Mouse (Mus musculus) limb, embryonic 14.5 days (tissue): Measurements from ENCODE around the gene Rgs6. TPM values are rescaled to one million over a fixed set of nuclear protein-coding genes. Genes with fewer than 3 reads are reported as not detected.

ENCODE experiments used
- ATAC-seq: fragments of 200-750 bp; cut with Nextera tagmentation; 2 replicates; pipeline ENCODE4 v1.8.0; 2017; ENCODE audit warnings: low read depth, moderate number of reproducible peaks, moderate TSS enrichment; ENCODE audit not compliant: low FRiP score
- DNase-seq: peaks from one replicate; pipeline ENCODE4 v3.0.0-alpha.2; 2015; ENCODE audit warnings: low spot score
- H3K27ac ChIP-seq: fragments of 300-500 bp; sonication (generic); replicated peaks from 2 replicates; pipeline ENCODE4 v1.5.1; 2014; ENCODE audit warnings: low read depth, mild to moderate bottlenecking, low read length, moderate library complexity, mixed read lengths
- H3K27me3 ChIP-seq: fragments of 300-500 bp; sonication (generic); 2 replicates; pipeline ENCODE4 v1.6.1; 2014; ENCODE audit warnings: low read length, mixed read lengths; ENCODE audit not compliant: control insufficient read depth, insufficient read depth
- H3K36me3 ChIP-seq: fragments of 300-500 bp; sonication (generic); 2 replicates; pipeline ENCODE4 v1.6.1; 2014; ENCODE audit warnings: mild to moderate bottlenecking, low read length, moderate library complexity, mixed read lengths; ENCODE audit not compliant: control insufficient read depth, insufficient read depth
- H3K4me1 ChIP-seq: fragments of 300-500 bp; sonication (generic); 2 replicates; pipeline ENCODE4 v1.6.1; 2014; ENCODE audit warnings: antibody characterized with exemption, low read length, mixed read lengths; ENCODE audit not compliant: control insufficient read depth, insufficient read depth
- H3K4me2 ChIP-seq: fragments of 300-500 bp; sonication (generic); replicated peaks from 2 replicates; pipeline ENCODE4 v1.6.1; 2014; ENCODE audit warnings: low read depth, mild to moderate bottlenecking, low read length, moderate library complexity; ENCODE audit not compliant: severe bottlenecking
- H3K4me3 ChIP-seq: fragments of 300-500 bp; sonication (generic); replicated peaks from 2 replicates; pipeline ENCODE4 v1.5.1; 2014; ENCODE audit warnings: low read length
- H3K9ac ChIP-seq: fragments of 300-500 bp; sonication (generic); 2 replicates; pipeline ENCODE4 v1.6.1; 2014; ENCODE audit warnings: mild to moderate bottlenecking, low read depth, low read length, moderate library complexity; ENCODE audit not compliant: severe bottlenecking
- H3K9me3 ChIP-seq: fragments of 300-500 bp; sonication (generic); 2 replicates; pipeline ENCODE4 v1.6.1; 2016; ENCODE audit warnings: low read length; ENCODE audit not compliant: control insufficient read depth
- POLR2A ChIP-seq: fragments of 200-500 bp; IDR thresholded peaks from 2 replicates; pipeline ENCODE4 v1.8.0; 2012; ENCODE audit warnings: inconsistent platforms, mild to moderate bottlenecking, moderate library complexity, borderline replicate concordance; ENCODE audit not compliant: insufficient read depth, insufficient read length; ENCODE audit errors: extremely low read depth
- WGBS: fragments of 180-500 bp; shearing (Covaris S2); extraction: QIAGEN DNeasy Blood & Tissue Kit; methylation state at CpG from one replicate; pipeline ENCODE4 v1.1.7; 2014; 5-methylcytosine and 5-hydroxymethylcytosine counted together
- polyA plus RNA-seq, 2 experiments: library from polyadenylated mRNA; depleted of rRNA in 1 of 2; stranded (reverse) in 1 of 2; unstranded in 1 of 2; fragments of >200 nt; fragmentation: Nextera tagmentation in 1 of 2; extraction: Ambion mirVana in 1 of 2; gene quantifications; 2 replicates each; pipeline versions ENCODE4 v1.2.1 to v1.2.3; 2012 to 2014

The Rgs6 gene
- polyA plus RNA-seq, 2 experiments: 1.2 to 1.5 TPM

DNA sequence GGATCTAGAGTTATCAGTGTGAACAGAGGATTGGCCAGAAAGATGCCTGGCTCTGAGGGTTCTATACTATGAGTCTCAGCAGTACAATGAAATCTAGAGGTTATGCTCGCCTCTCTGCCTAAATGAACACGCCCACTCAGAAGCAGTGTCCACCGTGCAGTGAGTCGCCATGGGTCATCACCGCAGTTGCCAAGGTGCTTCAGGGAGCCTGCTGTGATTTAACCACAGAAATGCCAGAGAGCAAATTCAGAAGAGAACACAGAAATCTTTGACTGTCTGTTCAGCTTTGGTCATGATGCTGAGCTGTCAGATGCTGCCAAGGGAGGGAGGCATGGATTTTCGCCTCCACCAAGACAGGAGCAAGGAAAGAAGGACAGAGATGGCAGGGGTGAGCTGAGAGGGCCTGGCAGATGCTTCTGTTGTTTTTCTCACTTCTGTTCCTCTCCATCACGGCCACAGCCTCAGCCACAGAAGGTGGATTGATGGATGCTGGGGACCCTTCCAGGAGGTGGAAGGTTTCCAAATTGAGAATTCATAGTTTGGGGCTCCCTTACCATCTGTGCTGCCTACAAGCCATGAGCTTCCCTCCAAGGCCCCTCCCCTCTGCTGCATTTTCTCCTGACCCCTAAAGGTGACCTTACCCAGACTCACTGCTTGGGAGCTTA, 445.2 kb downstream of the Rgs6 start:
- DNase-seq: no peak
- TF ChIP-seq POLR2A: no peak
- 74% methylated on average over 7 of the region's 7 CpGs for WGBS

DNA sequence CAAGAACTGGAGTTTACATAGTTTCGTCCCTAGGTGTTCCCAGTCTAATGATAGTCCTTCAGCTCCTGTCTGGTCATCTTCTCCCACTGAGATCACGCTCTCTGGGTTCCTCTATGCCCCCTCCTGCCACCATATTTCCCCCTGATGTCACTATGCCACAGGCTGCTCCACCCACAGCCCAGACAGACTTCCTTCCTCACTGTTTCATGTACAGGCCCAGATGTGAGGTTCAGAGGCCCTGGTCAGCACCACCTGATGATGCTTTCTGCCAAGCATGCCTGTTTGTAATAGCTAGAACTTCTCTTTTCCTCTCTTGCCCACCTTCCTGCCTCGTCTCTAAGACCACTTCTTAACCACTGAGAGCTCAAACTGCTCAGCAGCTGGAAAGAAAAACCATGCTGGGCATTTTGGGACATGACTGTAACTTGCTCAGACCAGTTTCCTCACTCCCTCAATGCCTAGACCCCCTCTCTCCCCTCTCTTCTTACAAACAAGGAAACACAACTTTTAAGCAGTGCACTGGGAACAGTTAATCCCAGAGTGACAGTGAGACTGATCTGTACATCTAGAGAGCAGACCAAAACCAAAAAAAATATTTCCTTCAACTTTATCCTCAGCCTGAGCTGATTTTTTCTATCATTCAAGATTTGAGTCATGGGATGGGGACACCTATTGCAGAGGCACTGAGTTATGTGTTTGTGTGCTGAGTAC, 446.9 kb downstream of the Rgs6 start:
- Histone ChIP-seq H3K36me3 (no peaks in the 10 kb centered on the region), H3K4me3 (no peak overlapping the region), H3K9me3 (no peaks in the 10 kb centered on the region), H3K4me1 (peaks cover 6% of the 10 kb centered on the region; the same call in 1 of the 2 replicates), H3K27me3 (no peaks in the 10 kb centered on the region), H3K9ac (no peak overlapping the region), H3K27ac (no peak overlapping the region), H3K4me2 (no peak overlapping the region)
- WGBS: 74% methylated on average over 3 of the region's 3 CpGs
- TF ChIP-seq POLR2A: no peak
- no peak for DNase-seq
- ATAC-seq: no peak

More for the DNA sequence above, 445.2 kb downstream of the Rgs6 start:
- Histone ChIP-seq H3K4me2 (no peak overlapping the region), H3K9me3 (no peaks in the 10 kb centered on the region), H3K4me3 (no peak overlapping the region), H3K9ac (no peak overlapping the region), H3K27ac (no peak overlapping the region), H3K4me1 (peaks cover 6% of the 10 kb centered on the region; the same call in 1 of the 2 replicates), H3K36me3 (no peaks in the 10 kb centered on the region), H3K27me3 (no peaks in the 10 kb centered on the region)
- no peak for ATAC-seq

DNA sequence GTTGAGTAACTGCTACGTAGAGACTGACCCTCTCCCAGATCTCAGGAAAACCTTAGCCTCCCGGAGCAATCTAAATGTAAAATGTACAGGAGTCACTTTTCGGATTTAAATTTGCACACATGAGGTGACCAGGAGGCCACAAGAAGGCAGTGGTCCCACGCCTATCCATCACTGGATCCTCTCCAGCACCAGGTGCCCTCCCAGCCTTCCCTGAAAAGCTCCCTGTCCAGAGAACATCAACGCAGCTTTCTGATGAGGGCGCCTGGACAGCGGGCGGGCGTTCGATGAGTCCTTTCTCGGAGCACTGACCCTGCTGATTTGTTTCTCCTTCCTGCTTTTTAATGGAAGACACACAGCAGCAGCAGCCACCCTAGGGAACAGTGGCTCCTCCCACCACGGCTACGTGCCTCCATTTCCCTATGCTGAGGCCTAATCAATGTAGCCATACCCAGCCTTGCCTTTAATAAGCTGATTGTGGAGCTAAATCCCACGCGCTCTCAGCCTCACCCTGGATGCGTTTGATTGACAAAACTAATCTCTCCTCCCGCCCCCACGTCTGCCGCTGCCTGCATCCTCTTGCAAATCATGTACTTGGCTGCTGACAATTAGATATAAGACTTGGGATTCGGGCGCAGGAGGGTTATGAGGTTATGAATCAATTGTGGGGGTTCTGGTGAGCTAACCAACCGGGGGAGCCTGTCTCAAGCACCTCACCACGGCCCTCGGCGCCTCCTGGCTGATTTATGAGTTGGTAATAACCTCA, 449.9 kb downstream of the Rgs6 start:
- H3K27ac ChIP-seq: no peak overlapping the region
- ATAC-seq (no peak), DNase-seq (no peak)
- no peaks in the 10 kb centered on the region for H3K9me3 ChIP-seq
- H3K9ac ChIP-seq: no peak overlapping the region
- peaks cover 6% of the 10 kb centered on the region; the same call in 1 of the 2 replicates for H3K4me1 ChIP-seq
- no peaks in the 10 kb centered on the region for H3K36me3 ChIP-seq
- WGBS: 65% methylated on average over 25 of the region's 25 CpGs
- TF ChIP-seq POLR2A: no peak
- H3K27me3 ChIP-seq: no peaks in the 10 kb centered on the region
- no peak overlapping the region for H3K4me2 ChIP-seq
- H3K4me3 ChIP-seq: no peak overlapping the region

DNA sequence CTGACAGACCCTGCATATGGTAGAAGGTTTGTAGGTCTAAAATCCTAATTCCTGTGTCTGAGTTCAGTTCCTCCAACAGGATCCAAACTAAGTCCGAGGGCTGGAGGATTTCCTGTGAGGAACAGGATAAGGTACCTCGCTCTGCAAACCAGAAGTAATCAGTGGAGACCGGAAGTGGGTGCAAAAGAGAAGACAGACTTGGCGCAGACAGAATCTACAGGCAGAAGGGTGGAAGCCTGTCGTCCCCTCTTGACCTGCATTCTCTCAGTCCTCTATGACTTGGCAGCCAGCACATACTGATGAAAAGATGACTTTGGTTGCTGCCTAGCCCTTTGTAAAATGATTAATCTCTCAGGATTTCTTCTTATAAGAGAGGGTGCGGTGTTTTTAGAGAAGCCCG, 450.7 kb downstream of the Rgs6 start:
- Histone ChIP-seq H3K36me3 (no peaks in the 10 kb centered on the region), H3K9ac (no peak overlapping the region), H3K27me3 (no peaks in the 10 kb centered on the region), H3K4me1 (peaks cover 6% of the 10 kb centered on the region; the same call in 1 of the 2 replicates), H3K4me3 (no peak overlapping the region), H3K9me3 (no peaks in the 10 kb centered on the region), H3K27ac (no peak overlapping the region), H3K4me2 (no peak overlapping the region)
- TF ChIP-seq POLR2A: no peak
- WGBS: 68% methylated on average over 7 of the region's 7 CpGs
- DNase-seq (no peak), ATAC-seq (no peak)

DNA sequence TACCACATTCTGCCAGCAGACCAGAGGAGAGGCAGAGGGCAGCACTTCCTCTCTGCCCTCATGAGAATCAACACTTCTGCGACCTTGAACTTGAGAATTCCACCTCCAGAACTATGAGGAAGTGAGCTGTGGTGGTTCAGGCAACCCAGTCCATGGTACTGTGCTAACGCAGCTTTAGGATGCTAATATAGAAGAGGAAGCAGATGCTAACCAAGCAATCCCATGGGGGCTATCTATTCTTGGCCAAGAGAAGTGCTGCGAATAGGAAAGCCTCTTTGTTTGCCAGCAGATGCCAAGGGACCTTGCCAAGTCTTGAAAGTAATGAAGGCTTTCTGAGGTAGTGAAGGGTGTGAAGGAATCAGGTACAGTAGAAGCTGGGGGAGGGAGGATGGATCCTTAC, 451.8 kb downstream of the Rgs6 start:
- WGBS: 57% methylated on average over 3 of the region's 3 CpGs

More for the DNA sequence above, 451.8 kb downstream of the Rgs6 start:
- DNase-seq (peak; percentile 28), ATAC-seq (no peak)
- Histone ChIP-seq H3K27ac (no peak overlapping the region), H3K4me3 (no peak overlapping the region), H3K4me2 (no peak overlapping the region), H3K9ac (no peak overlapping the region), H3K9me3 (no peaks in the 10 kb centered on the region), H3K4me1 (peaks cover 6% of the 10 kb centered on the region; the same call in 1 of the 2 replicates), H3K27me3 (no peaks in the 10 kb centered on the region), H3K36me3 (no peaks in the 10 kb centered on the region)
- TF ChIP-seq POLR2A: no peak
